Mouse (Mus musculus) layer of hippocampus, adult 2 months (tissue): ENCODE results near the gene Ahctf1. TPM values are rescaled to one million over a fixed set of nuclear protein-coding genes. Genes with fewer than 3 reads are reported as not detected.
"Not testable (repeated sequence)": the region's sequence is repeated elsewhere in the genome, so short reads cannot be mapped to it uniquely, and the experiment has no call there.

ENCODE experiments used
- DNase-seq, 2 experiments: peaks; one replicate each; pipeline ENCODE4 v3.0.0; 2022; ENCODE audit warnings: low spot score in 2 of 2
- H3K27ac ChIP-seq: fragments of 200-600 bp; 2 replicates; pipeline ENCODE4 v1.8.1; 2022
- H3K4me3 ChIP-seq: fragments of 200-600 bp; 2 replicates; pipeline ENCODE4 v1.8.1; 2022; ENCODE audit warnings: mild to moderate bottlenecking
- CTCF ChIP-seq: fragments of 200-600 bp; conservative IDR thresholded peaks from 2 replicates; pipeline ENCODE4 v1.8.1; 2022; ENCODE audit warnings: antibody characterized with exemption, mild to moderate bottlenecking, moderate library complexity
- total RNA-seq, 2 experiments: library from RNA; stranded (reverse); gene quantifications; 2 replicates each; pipeline ENCODE4 v1.2.3; 2021

Gene Ahctf1
- total RNA-seq, 2 experiments from 2014 or later: 40.0 to 41.8 TPM

GRCm38 (mm10) chr1:179731391-179731790 lies 72.1 kb downstream of the Ahctf1 start:
- Histone ChIP-seq H3K27ac (no peak overlapping the region), H3K4me3 (no peak overlapping the region)
- no peak for DNase-seq
- TF ChIP-seq CTCF: no peak

- Histone ChIP-seq H3K4me3 (no peak overlapping the region), H3K27ac (no peak overlapping the region)
- DNase-seq: no peak
- no peak for TF ChIP-seq CTCF
These were observed 74.8 kb downstream of the Ahctf1 start for GRCm38 (mm10) chr1:179728661-179729060.

- Histone ChIP-seq H3K4me3 (no peak overlapping the region), H3K27ac (no peak overlapping the region)
- DNase-seq: no peak
- no peak for TF ChIP-seq CTCF
These were observed 80.5 kb downstream of the Ahctf1 start for GRCm38 (mm10) chr1:179722811-179723469.

GRCm38 (mm10) chr1:179715786-179716185 lies 87.7 kb downstream of the Ahctf1 start:
- Histone ChIP-seq H3K4me3 (no peak overlapping the region), H3K27ac (no peak overlapping the region)
- peak; percentile 38 for TF ChIP-seq CTCF
- DNase-seq: no peak

GRCm38 (mm10) chr1:179715289-179715688 lies 88.2 kb downstream of the Ahctf1 start:
- H3K27ac ChIP-seq, DNase-seq, H3K4me3 ChIP-seq: not testable (repeated sequence)

GRCm38 (mm10) chr1:179713367-179713766 lies 90.1 kb downstream of the Ahctf1 start:
- DNase-seq: no peak
- Histone ChIP-seq H3K27ac (no peak overlapping the region), H3K4me3 (no peak overlapping the region)
- peak; percentile 55 for TF ChIP-seq CTCF

- TF ChIP-seq CTCF: no peak
- Histone ChIP-seq H3K27ac (no peak overlapping the region), H3K4me3 (no peak overlapping the region)
- no peak for DNase-seq
These were observed 90.8 kb downstream of the Ahctf1 start for GRCm38 (mm10) chr1:179712658-179713057.

- DNase-seq: no peak
- H3K4me3 ChIP-seq: no peak overlapping the region
- H3K27ac ChIP-seq: no peak overlapping the region
- no peak for TF ChIP-seq CTCF
These were observed 92.7 kb downstream of the Ahctf1 start for GRCm38 (mm10) chr1:179710739-179711138.

- DNase-seq: peak; percentile 77 to 87
- peak overlapping the region; percentile 51; the same call in 1 of the 2 replicates for H3K27ac ChIP-seq
- no peak overlapping the region for H3K4me3 ChIP-seq
These were observed 94.1 kb downstream of the Ahctf1 start for GRCm38 (mm10) chr1:179709390-179709789.

GRCm38 (mm10) chr1:179705154-179705553 lies 98.3 kb downstream of the Ahctf1 start:
- no peak for TF ChIP-seq CTCF
- peak; percentile 59 to 63 for DNase-seq
- Histone ChIP-seq H3K4me3 (no peak overlapping the region), H3K27ac (peak overlapping the region; percentile 79)

More at GRCm38 (mm10) chr1:179709390-179709789, 94.1 kb downstream of the Ahctf1 start:
- no peak for TF ChIP-seq CTCF

- no peak for TF ChIP-seq CTCF
- no peak for DNase-seq
- peak overlapping the region; percentile 79 for H3K27ac ChIP-seq
- H3K4me3 ChIP-seq: no peak overlapping the region
These were observed 99.3 kb downstream of the Ahctf1 start for GRCm38 (mm10) chr1:179704150-179704549.

Other genes with a start within 250 kb of the Ahctf1 start
- gene Sccpdh, start 135.5 kb downstream of the Ahctf1 start, total RNA-seq: 10 to 100 TPM; 54.6 to 56.1 TPM
- under 1 TPM; 0.13 to 0.20 TPM for gene Kif28, start 58.4 kb downstream of the Ahctf1 start, total RNA-seq
- gene Gm10518, start 304 bp downstream of the Ahctf1 start, total RNA-seq: not detected
- gene Cdc42bpa, start 156.8 kb upstream of the Ahctf1 start, total RNA-seq: 100 to 1,000 TPM; 229 to 247 TPM